Mouse (Mus musculus): ENCODE measurements around the gene Hmgxb4.

DNA sequence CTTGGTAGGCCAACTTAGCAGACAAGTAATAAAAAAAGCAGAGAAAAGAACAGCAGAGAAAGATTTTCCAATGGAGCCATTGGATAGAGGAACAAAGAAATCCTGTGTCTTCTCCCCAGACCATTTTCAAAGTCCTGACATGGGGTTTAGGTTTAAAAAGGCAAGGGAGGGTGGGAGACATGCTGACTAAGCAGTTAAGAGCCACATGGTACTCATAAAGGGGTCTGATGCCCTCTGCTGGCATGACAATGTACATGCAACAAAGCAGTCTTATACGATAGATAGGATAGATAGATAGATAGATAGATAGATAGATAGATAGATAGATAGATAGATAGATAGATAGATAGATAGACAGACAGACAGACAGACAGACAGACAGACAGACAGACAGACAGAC lies 15.7 kb upstream of the Hmgxb4 start:
- peak; percentile 40 for TF ChIP-seq CTCF (IDR thresholded peaks at IDR 0.05; ENCODE audit: low read depth)
- TF ChIP-seq EP300 (IDR thresholded peaks at IDR 0.05; ENCODE audit: low read depth), result no peak
